Mouse (Mus musculus) urinary bladder, postnatal 25 days (tissue): ENCODE data around the gene Hivep3.

Experiments
- DNase-seq: peaks from one replicate; pipeline ENCODE4 v3.0.0; 2022; ENCODE audit warnings: low spot score

The Hivep3 gene

DNA sequence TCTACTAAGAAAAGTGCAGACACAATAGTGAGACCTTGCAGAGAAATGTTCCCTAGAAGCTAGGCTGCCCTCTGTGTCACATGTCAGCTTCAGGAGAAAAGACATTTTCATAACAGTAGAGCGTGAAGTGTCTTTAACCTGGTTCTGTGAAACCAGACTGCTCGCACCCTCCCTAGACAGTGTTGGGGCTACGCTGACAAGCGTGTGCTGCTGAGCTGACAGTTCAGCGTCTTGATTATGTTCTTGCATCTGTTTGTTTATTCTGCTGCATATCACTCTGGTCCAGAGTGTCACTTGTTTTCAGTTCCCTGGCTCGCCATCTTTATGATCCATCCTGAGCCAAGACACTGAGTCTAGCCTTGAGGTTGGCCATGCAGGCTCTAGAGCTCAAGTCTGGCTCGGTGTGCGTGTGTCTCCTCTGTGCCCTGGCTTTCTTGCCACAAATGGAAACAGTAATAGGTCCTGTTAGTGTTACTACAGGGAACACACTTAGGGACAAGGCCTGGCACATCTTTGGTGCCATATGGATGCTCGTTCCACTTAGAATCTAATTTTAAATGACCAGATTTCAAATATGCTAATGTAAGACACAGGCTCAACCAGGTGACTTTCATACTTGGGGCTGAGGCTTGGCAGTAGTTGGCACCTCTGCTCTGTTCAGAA, 28.0 kb downstream of the Hivep3 start:
- DNase-seq: no peak

DNA sequence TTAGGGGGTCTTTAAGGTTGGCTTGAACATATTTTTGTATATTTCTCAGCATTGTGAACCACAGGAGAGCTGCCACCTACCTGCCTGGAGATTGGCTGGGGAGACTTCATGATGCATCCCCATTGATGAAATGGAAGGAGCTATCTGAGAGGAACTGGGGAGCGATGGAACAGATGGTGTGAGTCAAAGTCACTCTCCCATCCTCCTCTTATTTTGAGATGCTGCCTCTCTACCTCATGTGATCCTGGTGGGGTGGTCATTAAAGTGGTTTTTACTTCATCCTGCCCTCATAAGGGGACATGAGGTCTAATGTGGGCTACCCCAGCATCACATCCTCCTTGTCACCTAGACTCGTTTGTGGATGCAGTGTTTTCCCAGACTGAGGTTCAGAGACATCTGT, 28.6 kb downstream of the Hivep3 start:
- no peak for DNase-seq

DNA sequence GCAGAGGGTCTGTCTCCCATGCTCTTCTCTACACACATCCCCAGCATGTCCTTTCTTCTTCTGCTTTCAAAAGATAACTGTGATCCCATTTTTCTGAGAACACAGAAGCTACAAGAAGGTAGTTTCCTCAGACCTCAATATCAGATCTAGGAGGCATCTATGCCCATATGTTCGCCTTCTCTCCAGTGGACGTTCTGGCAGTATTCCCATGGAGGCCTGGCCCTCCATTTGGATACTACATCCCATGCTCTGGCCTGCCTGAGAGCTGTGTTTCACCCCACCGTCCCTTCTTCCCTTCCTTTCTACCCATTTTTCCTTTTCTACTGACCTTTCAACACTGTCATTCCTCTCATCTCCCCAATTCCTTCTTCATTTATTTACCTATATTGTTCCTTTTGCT, 34.5 kb downstream of the Hivep3 start:
- DNase-seq: no peak

DNA sequence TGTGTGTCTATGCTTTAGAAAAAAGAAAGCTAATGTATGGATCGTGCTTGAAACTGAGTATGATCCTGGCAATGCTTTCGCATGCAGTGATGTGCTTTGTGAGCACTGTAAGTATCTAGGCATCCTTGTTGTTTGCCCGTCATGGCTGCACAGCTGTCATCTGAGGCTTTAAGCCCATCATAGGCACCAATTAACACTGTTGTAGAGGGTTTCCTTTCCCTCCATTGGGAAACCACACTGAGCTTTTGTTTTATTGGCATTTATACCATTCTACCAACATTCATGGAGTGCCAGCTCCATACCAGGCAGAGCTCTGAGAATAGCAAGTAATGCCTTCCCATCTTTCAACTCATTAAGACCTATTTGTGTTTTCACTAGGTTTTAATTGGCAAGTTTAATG, 42.3 kb downstream of the Hivep3 start:
- DNase-seq: no peak

DNA sequence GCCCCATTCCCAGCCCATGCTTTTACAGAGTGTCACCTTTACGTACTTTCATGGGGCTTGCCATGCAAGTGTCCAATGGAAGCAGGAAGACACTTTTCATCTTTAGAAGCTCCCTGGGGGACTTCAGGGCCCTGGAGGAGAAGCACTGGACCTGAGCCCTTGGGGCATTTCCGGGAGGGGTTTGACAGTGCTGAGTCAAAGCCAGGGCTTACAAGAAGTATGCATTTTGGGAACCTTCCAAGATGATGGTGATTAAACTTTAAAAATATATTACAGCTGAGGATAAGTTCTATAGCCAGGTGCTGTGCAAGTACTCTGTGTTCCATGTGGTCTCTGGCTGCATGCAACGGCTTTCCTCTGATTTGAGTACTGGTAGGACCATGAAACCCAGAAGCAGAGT, 43.6 kb downstream of the Hivep3 start:
- DNase-seq: no peak

DNA sequence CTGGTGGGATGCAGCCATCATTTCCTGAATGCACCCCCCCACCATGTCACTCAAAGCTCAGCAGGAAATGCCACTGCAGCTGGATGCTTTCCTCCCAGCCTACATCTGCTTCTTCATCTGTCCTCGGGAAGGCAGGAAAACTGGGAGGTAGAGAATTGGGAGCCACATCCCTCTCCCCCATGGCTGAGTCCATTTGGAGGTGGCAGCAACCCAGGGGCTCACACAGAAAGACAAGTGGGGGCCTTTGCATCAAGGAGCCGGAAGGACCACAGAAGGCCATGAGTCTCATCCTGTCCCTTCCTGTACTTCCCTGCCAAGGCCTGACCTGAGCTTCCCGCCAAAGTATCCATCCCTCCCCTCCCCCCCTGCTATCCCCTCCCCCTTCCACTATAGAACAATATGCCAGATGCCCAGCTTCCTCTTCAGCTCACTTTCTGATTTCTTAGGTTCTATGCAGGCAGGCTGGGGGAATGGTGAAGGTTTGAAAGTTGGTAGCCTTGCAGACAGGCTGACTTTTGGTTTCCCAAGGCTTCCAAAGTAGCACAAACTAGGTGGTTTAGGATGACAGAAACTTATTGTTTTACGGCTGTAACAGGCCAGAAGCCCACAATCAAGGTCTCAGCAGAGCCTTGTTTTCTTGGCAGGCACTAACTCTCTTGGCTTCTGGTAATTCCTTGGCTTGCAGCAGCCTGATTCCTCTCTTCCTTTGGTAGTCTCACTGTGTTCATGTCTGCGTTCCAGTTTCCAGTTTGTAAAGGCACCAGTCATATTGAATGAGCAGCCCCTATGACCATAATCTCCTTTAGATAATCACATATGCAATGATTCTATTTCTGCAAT, 46.2 kb downstream of the Hivep3 start:
- DNase-seq: no peak

DNA sequence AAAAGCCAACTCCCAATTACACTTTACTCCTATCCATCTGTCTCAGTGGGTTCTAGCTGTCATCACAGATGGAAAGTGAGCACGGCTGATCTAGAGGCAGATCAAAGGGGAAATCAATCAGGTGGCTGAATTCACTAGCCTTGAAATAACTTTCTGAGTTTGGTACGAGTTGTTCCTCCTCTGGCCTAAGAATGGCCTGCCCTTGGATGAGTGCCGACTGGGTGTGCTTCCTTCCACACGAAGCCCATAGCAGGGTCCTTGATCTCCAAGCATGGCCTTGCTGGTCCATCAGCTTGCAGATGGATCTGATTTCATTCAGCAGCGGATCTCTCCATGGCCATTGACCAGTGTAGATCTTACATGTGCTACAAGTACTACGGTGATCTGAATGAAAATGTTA, 47.3 kb downstream of the Hivep3 start:
- DNase-seq: no peak

DNA sequence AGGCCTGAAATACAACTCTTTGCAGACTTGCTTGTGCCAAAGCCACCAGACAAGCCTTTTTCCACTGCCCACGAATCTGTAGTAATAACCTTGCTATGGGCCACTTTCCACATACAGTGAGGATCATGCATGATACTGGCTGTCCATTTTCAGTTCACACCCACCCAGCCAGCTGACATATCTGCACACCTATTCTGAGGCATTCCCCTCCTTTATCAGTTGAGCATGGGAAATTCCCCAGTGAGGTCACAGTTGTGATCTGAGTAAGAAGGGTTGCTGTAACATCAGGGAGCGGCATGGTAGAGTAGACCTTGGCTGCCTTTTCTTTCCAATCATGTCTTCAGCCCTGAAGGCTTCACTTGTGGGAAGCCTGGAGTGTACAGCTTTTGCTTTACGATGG, 51.4 kb downstream of the Hivep3 start:
- no peak for DNase-seq

DNA sequence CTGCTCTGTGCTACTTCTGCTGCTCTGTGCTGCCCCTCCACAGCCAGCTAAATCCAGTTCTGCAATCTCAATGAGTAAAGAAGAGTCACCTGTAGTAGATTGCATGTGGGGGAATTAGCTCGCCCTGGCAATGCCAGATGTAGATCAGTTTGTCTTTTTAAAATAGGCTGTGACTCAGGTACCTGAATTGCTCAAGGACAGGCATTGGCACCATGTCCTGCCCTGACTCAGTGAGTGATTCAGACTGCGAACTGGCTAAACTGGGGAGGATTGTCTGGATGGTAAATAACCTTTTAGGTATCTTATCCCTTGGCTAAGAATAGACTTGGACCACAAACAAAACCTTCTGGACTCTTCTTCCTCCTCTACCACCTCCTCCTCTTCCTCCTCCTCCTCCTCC, 52.7 kb downstream of the Hivep3 start:
- peak; percentile 15 for DNase-seq

DNA sequence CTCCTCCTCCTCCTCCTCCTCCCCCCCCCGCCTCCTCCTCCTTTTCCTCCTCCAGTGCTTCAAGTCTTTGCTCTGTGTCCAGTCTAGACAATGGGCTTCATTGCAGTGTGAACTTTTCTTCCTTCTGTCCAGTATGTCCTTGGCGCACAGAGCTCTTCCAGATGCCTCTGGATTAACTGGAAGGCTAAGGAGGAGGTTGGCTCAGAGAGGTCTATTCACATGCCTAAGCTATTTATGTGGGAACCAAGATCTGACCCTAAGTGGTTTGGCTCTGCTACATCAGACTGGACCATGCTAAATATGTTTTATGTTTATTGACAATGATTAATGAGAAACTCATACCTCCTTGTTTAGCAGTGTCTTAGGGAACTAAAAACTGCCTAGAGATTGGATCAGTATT, 53.1 kb downstream of the Hivep3 start:
- DNase-seq: no peak

DNA sequence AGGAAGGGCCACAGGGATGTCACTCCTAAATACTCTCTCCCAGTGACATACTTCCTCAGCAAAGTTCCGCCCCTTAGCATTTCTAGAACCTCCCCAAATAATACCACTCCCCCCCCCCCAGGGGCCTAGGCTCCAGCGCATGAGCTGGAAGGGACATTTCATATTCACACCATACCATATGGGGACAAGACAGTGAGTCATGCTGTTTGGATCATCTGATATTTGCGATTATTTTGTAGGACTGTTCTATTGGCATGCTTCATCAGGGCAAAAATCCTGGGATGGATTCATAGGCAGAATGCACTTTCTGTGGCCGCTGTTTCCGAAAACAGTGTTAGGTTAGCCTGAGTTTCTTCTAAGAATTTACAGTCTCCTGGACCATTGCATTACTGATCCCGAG, 55.2 kb downstream of the Hivep3 start:
- DNase-seq: no peak

DNA sequence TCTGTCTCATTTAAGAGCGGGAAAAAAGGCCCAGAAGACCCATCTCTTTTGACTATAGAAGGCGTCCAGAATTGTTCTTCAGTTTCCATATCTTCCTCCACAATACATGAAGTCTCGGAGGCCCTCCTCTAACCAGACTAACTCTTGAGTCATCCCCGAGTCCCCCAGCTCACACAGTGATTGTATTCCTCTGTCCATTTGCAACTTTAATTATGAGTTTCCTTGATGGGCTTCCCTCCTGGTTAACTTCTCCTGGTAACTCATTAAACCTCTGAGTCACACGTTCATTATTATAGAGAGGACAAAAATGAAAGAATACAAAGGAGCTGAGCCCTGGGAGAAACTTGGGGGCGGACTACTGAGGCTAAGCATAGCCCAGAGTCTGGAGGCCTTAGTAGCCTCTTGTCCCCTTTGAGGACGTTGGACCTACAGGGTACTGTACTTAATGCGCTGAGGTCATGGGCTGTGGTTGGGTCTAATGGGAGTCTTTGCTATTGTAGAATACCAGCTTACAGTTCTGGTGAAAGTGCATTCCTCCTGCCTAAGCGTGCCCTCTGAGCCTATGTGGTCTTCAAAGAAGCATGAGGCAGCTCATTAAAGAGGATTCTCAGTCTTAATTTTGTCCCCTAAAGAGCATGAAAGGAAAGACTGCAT, 56.0 kb downstream of the Hivep3 start:
- no peak for DNase-seq

DNA sequence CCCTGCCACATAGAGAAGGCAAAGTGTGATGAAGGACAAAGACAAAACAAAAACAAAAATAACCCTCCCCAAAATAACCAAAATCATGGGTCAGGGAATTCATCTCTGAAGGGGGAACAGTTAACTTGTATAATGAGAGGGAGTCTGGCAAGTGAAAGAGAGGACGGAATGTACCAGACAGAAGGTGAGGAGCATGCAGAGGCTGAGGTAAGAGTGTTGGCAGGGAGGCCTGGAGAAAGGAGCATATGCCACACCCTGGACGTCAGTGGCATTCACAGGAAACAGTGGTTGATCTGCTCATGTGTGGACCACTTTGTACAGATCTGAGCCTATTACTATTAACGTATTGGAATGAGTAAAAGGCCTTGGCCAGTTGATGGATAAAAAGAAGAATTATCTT, 65.3 kb downstream of the Hivep3 start:
- no peak for DNase-seq

DNA sequence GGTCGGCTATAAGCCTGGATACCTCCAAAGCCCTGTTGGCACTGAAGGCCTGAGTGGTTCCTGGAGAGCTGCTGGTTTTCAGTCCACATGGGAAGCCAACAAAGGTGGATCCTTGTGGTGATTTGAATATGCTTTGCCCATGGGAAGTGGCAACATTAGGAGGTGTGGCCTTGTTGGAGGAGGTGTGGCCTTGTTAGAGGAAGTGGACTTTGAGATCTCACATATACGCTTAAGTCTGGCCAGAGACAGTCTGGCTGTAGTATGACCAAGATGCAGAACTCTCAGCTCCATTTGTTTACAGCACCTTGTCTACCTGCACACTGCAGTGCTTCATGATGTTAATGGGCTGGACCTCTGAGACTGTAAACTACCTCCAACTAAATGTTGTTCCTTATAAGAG, 73.0 kb downstream of the Hivep3 start:
- no peak for DNase-seq

DNA sequence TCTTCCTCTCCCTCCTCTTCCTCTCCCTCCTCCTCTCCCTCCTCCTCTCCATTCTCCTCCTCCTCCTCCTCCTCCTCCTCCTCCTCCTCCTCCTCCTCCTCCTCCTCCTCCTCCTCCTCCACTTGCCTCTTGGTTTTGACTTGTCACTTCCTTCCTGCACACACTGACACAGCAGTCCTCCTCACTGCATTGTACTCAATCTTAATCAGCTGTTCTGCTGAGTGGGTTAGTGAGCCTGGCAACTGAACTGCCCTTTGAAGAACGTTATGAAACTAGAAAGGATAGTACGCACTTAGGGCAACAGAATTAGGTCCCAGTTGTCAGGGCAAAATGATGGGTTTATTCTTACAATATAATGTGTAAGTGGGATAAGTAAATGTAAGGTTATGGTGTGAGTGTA, 73.8 kb downstream of the Hivep3 start:
- no peak for DNase-seq

DNA sequence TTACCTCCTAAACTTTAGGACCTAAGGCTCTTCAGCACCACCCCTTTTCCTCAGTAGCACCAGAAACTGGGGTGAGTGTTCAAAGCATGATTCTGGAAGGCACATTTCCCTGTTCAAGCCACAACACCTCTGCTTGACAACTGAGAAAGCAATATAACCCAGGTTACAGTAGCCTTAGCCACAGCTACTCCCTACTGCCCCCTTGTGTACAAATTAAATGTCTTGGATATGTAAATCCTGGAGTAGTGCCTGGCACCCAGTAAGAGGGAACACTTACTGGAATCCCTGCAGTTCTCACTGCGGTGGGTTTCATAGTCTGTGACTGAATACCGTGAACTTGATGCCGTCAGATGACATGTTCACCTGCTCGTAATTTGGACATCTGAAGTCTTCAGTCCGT, 75.7 kb downstream of the Hivep3 start:
- no peak for DNase-seq

DNA sequence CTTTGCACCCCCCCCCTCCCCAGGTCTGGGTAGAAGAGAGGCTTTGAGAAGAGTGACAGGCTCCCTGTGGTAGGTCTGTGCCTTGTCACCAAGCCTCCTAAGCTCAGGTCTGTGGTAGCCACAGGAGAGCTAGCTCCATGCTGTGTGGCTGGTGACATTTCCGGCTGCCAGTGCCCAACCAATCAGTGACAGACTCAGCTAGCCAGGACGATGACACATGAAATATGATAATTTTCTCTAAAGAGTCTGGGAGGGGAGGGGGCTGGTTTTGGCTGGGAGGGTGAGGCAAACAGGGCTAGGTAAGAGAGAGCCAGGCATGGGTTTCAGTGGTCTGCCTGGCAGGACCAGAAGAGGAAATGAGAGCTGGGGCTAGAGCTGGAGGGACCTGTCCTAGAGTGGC, 79.2 kb downstream of the Hivep3 start:
- no peak for DNase-seq

DNA sequence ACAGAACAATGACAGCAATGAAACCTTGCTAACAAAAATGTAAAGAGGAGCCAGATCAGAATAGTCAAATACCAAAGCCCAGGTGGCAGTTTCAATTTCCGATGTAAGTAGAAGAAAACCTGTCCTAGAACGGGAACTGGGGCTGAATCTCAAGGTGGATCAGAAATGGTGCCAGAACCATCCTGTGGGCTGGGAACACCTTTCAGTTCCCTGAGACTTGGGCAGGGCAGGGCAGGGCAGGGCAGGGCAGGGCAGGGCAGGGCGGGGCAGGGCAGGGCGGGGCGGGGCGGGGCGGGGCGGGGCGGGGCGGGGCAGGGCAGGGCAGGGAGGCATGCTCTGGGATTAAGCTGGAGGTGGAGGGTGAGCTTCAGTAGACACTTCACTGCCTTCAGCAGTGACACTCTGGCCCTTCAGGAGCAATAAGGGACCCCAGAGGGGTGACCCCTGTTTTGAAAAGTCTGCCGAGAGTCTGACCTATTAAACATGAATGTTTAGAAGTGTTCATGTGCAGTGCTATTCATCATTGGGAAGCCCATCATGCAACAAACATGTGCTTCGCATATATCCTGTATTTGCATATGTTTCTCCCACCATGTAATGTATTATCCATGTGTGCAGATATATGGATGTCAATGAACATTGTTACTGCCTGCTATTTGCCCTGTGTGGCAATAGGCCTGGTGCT, 80.1 kb downstream of the Hivep3 start:
- DNase-seq: no peak

DNA sequence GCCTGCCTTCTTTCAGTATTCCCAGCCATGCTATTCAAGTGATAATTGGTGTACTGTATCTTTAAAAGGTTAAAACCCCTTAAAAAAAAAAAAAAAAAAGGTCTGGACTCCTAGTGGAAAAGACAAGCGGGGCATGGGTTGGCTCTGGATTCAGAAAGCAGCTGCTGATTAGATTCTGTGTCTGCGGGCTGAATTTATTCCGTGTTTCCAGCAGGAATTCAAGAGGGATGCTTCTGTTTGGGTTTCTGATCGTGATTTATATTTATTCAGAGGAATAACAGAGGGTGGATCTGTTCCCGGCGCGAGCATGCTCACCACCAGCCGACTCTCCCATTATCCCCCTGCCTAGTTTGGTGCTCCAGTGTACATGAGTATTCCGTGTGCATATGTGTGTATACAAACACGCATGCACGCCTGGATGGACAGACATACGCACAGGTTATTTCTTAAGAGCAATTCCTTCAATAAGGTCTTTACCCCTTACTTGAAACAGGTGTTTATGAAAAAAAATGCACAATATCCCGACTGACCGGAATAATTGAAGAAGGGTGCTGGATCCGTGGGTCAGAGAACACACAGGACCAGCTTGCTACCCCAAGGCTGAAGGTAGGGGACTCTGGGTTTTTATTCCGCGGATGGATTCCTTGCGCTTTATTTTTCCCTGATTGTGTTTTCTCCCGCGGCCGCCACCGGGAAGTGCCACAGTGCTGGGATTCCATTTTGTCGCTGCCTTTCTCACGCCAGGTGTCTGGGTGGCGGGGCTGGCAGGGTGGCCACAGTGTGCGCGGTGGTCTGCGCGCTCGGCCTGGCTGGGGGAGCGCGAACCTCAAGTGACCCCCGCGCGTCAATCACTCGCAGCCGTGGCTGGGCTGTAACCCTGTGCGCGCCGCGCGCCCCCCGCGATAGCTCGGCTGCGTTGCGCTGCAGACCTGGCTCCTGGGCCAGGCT, 80.9 kb downstream of the Hivep3 start:
- no peak for DNase-seq

DNA sequence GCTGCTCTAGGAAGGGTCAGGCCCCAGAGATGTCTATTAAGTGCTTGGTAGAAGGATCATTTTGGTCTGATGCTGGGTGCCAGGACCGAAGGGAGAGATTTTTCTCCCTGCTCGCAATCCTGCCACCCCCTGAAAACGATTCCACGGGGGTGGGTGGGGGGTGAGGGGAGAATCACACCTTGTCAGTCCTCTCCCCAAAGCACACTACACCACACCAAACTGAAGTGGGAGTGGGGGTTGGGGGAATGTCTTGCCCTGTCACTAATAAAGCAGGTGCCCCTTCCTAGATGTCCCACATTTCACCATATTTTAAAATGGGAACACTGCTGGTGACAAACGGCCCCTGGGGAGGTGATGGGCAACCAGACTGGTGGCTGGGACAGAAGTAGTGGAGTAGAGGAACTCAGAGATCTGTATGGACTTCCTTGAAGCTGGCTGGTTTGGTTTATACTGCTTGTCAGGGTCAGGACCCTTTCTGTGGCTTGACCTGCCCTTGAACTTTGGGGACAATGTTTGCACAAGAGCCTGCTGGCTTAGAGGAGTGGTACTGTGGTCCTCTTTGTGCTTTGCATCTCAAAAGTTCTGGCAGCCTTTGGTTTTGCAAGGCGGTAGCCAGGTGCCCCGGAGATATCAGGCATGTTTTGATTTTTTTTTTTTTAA, 81.7 kb downstream of the Hivep3 start:
- DNase-seq: no peak

DNA sequence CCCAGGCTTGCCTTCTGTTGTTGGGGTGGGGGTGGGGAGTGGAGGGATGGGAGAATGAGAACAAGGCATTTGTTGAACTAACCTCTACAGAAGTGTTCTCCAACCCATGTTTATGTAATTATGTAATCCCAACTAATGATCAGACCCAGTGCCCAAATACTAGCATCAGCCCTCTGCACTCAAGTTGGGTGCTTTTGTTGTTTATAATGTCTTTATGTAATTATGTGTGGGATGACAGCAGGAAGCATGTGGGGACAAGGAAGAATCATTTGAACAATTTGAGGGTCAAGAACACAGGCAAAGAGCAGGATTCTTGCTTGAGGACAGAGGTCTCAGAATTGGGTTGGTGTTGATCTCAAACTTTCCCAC, 82.2 kb downstream of the Hivep3 start:
- DNase-seq: no peak
